Comparison of ENCODE assay signal across 7 mouse cellular contexts in genomic region chr4:43596597-43596996, GRCm38 (mm10). TPM values are rescaled to one million over a fixed set of nuclear protein-coding genes. Genes with fewer than 3 reads are reported as not detected.
"Had no signal": no experiment of that assay in that cellular context is flagged by ENCODE, and none has a peak within 500 bp of the region (broad histone marks: within the 10 kb centered on the region; RNA-seq: fewer than 3 reads in every experiment).

No protein-coding gene starts in this region.

RNA-seq across cellular contexts. Expression of gene Msmp, which starts 12.3 kb away (rescaled TPM):
- polyA plus RNA-seq: heart, embryonic 11.5 days; heart, embryonic 14.5 days; heart, postnatal 0 days; hindbrain, embryonic 13.5 days; inflammation-experienced regulatory T-cells, adult 6 months; intestine, postnatal 0 days; large intestine, adult 2 months had no signal
